Comparison of ENCODE assay signal across 15 mouse cellular contexts in genomic region chr1:194428586-194428985, GRCm38 (mm10).
"Had no signal": no experiment of that assay in that cellular context is flagged by ENCODE, and none has a peak within 500 bp of the region (broad histone marks: within the 10 kb centered on the region; RNA-seq: fewer than 3 reads in every experiment).

No protein-coding gene starts in this region.

- DNase-seq: gastrocnemius, adult 2 months; gastrocnemius, postnatal 10 days; gastrocnemius, postnatal 25 days; heart, adult 11 months; heart, adult 2 months; heart, postnatal 10 days; heart, postnatal 4 days; kidney, adult 11 months; kidney, postnatal 14 days; layer of hippocampus, adult 9-11 months; layer of hippocampus, postnatal 36 days; left cerebral cortex, postnatal 4 days had no signal

- ATAC-seq: hindbrain, postnatal 0 days; intestine, embryonic 16.5 days; liver, embryonic 12.5 days had no signal
